Mouse (Mus musculus) embryonic facial prominence, embryonic 12.5 days (tissue): ENCODE data around the gene Epb41l4b. TPM values are rescaled to one million over a fixed set of nuclear protein-coding genes. Genes with fewer than 3 reads are reported as not detected.
A peak's percentile ranks its signal among the peaks of the same experiment; 100 is the strongest.

Experiments
- ATAC-seq: fragments of 200-750 bp; cut with Nextera tagmentation; 2 replicates; pipeline ENCODE4 v1.8.0; 2017; ENCODE audit not compliant: insufficient number of reproducible peaks, insufficient read depth, low FRiP score, low TSS enrichment
- H3K27ac ChIP-seq: fragments of 300-500 bp; sonication (generic); 2 replicates; pipeline ENCODE4 v1.5.1; 2016; ENCODE audit warnings: mild to moderate bottlenecking
- H3K27me3 ChIP-seq: fragments of 300-500 bp; sonication (generic); 2 replicates; pipeline ENCODE4 v1.6.1; 2016; ENCODE audit warnings: mild to moderate bottlenecking, moderate library complexity
- H3K36me3 ChIP-seq: fragments of 300-500 bp; sonication (generic); 2 replicates; pipeline ENCODE4 v1.6.1; 2016; ENCODE audit warnings: mild to moderate bottlenecking
- H3K4me1 ChIP-seq: fragments of 300-500 bp; sonication (generic); 2 replicates; pipeline ENCODE4 v1.6.1; 2016
- H3K4me2 ChIP-seq: fragments of 300-500 bp; sonication (generic); replicated peaks from 2 replicates; pipeline ENCODE4 v1.6.1; 2016; ENCODE audit warnings: mild to moderate bottlenecking, moderate library complexity
- H3K4me3 ChIP-seq: fragments of 300-500 bp; sonication (generic); 2 replicates; pipeline ENCODE4 v1.5.1; 2016; ENCODE audit warnings: mild to moderate bottlenecking
- H3K9ac ChIP-seq: fragments of 300-500 bp; sonication (generic); 2 replicates; pipeline ENCODE4 v1.6.1; 2016; ENCODE audit warnings: mild to moderate bottlenecking, moderate library complexity
- H3K9me3 ChIP-seq: fragments of 300-500 bp; sonication (generic); 2 replicates; pipeline ENCODE4 v1.6.1; 2016; ENCODE audit warnings: mild to moderate bottlenecking, moderate library complexity
- WGBS: fragments of 180-500 bp; shearing (Covaris S2); methylation state at CpG from one replicate; pipeline ENCODE4 v1.1.7; 2016; 5-methylcytosine and 5-hydroxymethylcytosine counted together
- polyA plus RNA-seq: library from polyadenylated mRNA; unstranded; fragments of >200 nt; fragmentation: Nextera tagmentation; extraction: Ambion mirVana; gene quantifications from 2 replicates; pipeline ENCODE4 v1.2.1, GENCODE M21; 2016

The Epb41l4b gene
- polyA plus RNA-seq, 1 experiment from 2014 or later = 3.0 TPM

- ATAC-seq = no peak
- H3K27ac ChIP-seq = no peak overlapping the region
- 79% methylated on average over 3 of the region's 3 CpGs for WGBS
- no peak overlapping the region for H3K4me2 ChIP-seq
- no peak overlapping the region for H3K9ac ChIP-seq
- no peak overlapping the region for H3K4me3 ChIP-seq
- H3K9me3 ChIP-seq = no peaks in the 10 kb centered on the region
- H3K4me1 ChIP-seq = no peaks in the 10 kb centered on the region
- H3K36me3 ChIP-seq = no peaks in the 10 kb centered on the region
- H3K27me3 ChIP-seq = no peaks in the 10 kb centered on the region
Observed at GRCm38 (mm10) chr4:57168680-57169079, 25.4 kb upstream of the Epb41l4b start.

- H3K4me1 ChIP-seq = no peaks in the 10 kb centered on the region
- H3K4me3 ChIP-seq = no peak overlapping the region
- no peak for ATAC-seq
- H3K9me3 ChIP-seq = no peaks in the 10 kb centered on the region
- H3K4me2 ChIP-seq = no peak overlapping the region
- 0 out of 2 replicates have a peak overlapping the region, but pooled peaks have one; percentile 27 for H3K9ac ChIP-seq
- no peak overlapping the region for H3K27ac ChIP-seq
- 81% methylated on average over 1 of the region's 1 CpGs for WGBS
- H3K36me3 ChIP-seq = no peaks in the 10 kb centered on the region
- H3K27me3 ChIP-seq = no peaks in the 10 kb centered on the region
Observed at GRCm38 (mm10) chr4:57168277-57168676, 25.0 kb upstream of the Epb41l4b start.

GRCm38 (mm10) chr4:57166922-57167870 is 24.0 kb upstream of the Epb41l4b start:
- H3K9me3 ChIP-seq = no peaks in the 10 kb centered on the region
- H3K9ac ChIP-seq = no peak overlapping the region
- peaks cover 3% of the 10 kb centered on the region; the same call in 1 of the 2 replicates for H3K4me1 ChIP-seq
- H3K4me2 ChIP-seq = no peak overlapping the region
- H3K4me3 ChIP-seq = no peak overlapping the region
- H3K36me3 ChIP-seq = no peaks in the 10 kb centered on the region
- ATAC-seq = no peak
- H3K27me3 ChIP-seq = no peaks in the 10 kb centered on the region
- 48% methylated on average over 12 of the region's 12 CpGs for WGBS
- no peak overlapping the region for H3K27ac ChIP-seq

GRCm38 (mm10) chr4:57165654-57166053 is 22.4 kb upstream of the Epb41l4b start:
- Histone ChIP-seq H3K4me3 (no peak overlapping the region), H3K4me2 (no peak overlapping the region), H3K27me3 (no peaks in the 10 kb centered on the region), H3K9ac (no peak overlapping the region), H3K9me3 (no peaks in the 10 kb centered on the region), H3K4me1 (peaks cover 3% of the 10 kb centered on the region; the same call in 1 of the 2 replicates), H3K36me3 (no peaks in the 10 kb centered on the region), H3K27ac (no peak overlapping the region)
- no peak for ATAC-seq
- 55% methylated on average over 3 of the region's 3 CpGs for WGBS

- H3K27ac ChIP-seq = no peak overlapping the region
- H3K36me3 ChIP-seq = no peaks in the 10 kb centered on the region
- H3K9me3 ChIP-seq = no peaks in the 10 kb centered on the region
- no peak overlapping the region for H3K9ac ChIP-seq
- H3K4me3 ChIP-seq = no peak overlapping the region
- H3K27me3 ChIP-seq = no peaks in the 10 kb centered on the region
- ATAC-seq = no peak
- peaks cover 3% of the 10 kb centered on the region; the same call in 1 of the 2 replicates for H3K4me1 ChIP-seq
- 86% methylated on average over 9 of the region's 9 CpGs for WGBS
- H3K4me2 ChIP-seq = no peak overlapping the region
Observed at GRCm38 (mm10) chr4:57164578-57165210, 21.5 kb upstream of the Epb41l4b start.

GRCm38 (mm10) chr4:57162789-57163722 is 19.8 kb upstream of the Epb41l4b start:
- Histone ChIP-seq H3K9me3 (no peaks in the 10 kb centered on the region), H3K4me2 (no peak overlapping the region), H3K27me3 (no peaks in the 10 kb centered on the region), H3K36me3 (no peaks in the 10 kb centered on the region), H3K4me1 (peaks cover 3% of the 10 kb centered on the region; the same call in 1 of the 2 replicates), H3K9ac (no peak overlapping the region), H3K27ac (no peak overlapping the region), H3K4me3 (no peak overlapping the region)
- ATAC-seq = no peak
- whole genome bisulfite sequencing = 28% methylated on average over 10 of the region's 10 CpGs

GRCm38 (mm10) chr4:57160571-57160970 is 17.3 kb upstream of the Epb41l4b start:
- Histone ChIP-seq H3K4me2 (no peak overlapping the region), H3K27me3 (no peaks in the 10 kb centered on the region), H3K4me3 (no peak overlapping the region), H3K4me1 (peaks cover 3% of the 10 kb centered on the region; the same call in 1 of the 2 replicates), H3K36me3 (no peaks in the 10 kb centered on the region), H3K27ac (no peak overlapping the region), H3K9ac (no peak overlapping the region), H3K9me3 (no peaks in the 10 kb centered on the region)
- 77% methylated on average over 7 of the region's 7 CpGs for WGBS
- ATAC-seq = no peak

- 70% methylated on average over 8 of the region's 8 CpGs for WGBS
- H3K27ac ChIP-seq = no peak overlapping the region
- H3K4me2 ChIP-seq = no peak overlapping the region
- no peak overlapping the region for H3K4me3 ChIP-seq
- H3K9ac ChIP-seq = no peak overlapping the region
- H3K27me3 ChIP-seq = no peaks in the 10 kb centered on the region
- H3K9me3 ChIP-seq = no peaks in the 10 kb centered on the region
- peaks cover 11% of the 10 kb centered on the region for H3K4me1 ChIP-seq
- ATAC-seq = no peak
- no peaks in the 10 kb centered on the region for H3K36me3 ChIP-seq
Observed at GRCm38 (mm10) chr4:57156549-57157169, 13.4 kb upstream of the Epb41l4b start.

- peaks cover 11% of the 10 kb centered on the region for H3K4me1 ChIP-seq
- peak overlapping the region; percentile 64 for H3K27ac ChIP-seq
- H3K9me3 ChIP-seq = no peaks in the 10 kb centered on the region
- no peak overlapping the region for H3K4me3 ChIP-seq
- ATAC-seq = no peak
- 27% methylated on average over 8 of the region's 8 CpGs for WGBS
- H3K27me3 ChIP-seq = no peaks in the 10 kb centered on the region
- no peak overlapping the region for H3K9ac ChIP-seq
- H3K36me3 ChIP-seq = no peaks in the 10 kb centered on the region
- peak overlapping the region; percentile 30 for H3K4me2 ChIP-seq
Observed at GRCm38 (mm10) chr4:57153838-57154237, 10.6 kb upstream of the Epb41l4b start.

- Histone ChIP-seq H3K27ac (peak overlapping the region; percentile 64), H3K27me3 (no peaks in the 10 kb centered on the region), H3K9ac (no peak overlapping the region), H3K36me3 (no peaks in the 10 kb centered on the region), H3K9me3 (no peaks in the 10 kb centered on the region), H3K4me2 (peak overlapping the region; percentile 30), H3K4me3 (no peak overlapping the region), H3K4me1 (peaks cover 11% of the 10 kb centered on the region)
- WGBS = 7% methylated on average over 9 of the region's 9 CpGs
- ATAC-seq = peak; percentile 26; the same call in 1 of the 2 replicates
Observed at GRCm38 (mm10) chr4:57153068-57153835, 10.0 kb upstream of the Epb41l4b start.
